Mouse (Mus musculus): Measurements from ENCODE around the gene Zc3h12c.

Gene Zc3h12c

GRCm38 (mm10) chr9:52167863-52168685 is at the start of gene Zc3h12c:
TSS of gene Zc3h12c (minus strand) at chr9:52168572.
- DNase-seq (ENCODE audit: extremely low spot score, low read depth, low spot score), result no peak

GRCm38 (mm10) chr9:52217636-52218035 is 49.3 kb upstream of the Zc3h12c start:
- DNase-seq (ENCODE audit: extremely low spot score, low read depth, low spot score), result no peak

- DNase-seq (ENCODE audit: extremely low spot score, low read depth, low spot score), result no peak
These were observed 46.9 kb upstream of the Zc3h12c start for GRCm38 (mm10) chr9:52215291-52215690.

- no peak for DNase-seq (ENCODE audit: extremely low spot score, low read depth, low spot score)
These were observed 44.0 kb upstream of the Zc3h12c start for GRCm38 (mm10) chr9:52212416-52212815.

GRCm38 (mm10) chr9:52208510-52209030 is 40.2 kb upstream of the Zc3h12c start:
- no peak for DNase-seq (ENCODE audit: extremely low spot score, low read depth, low spot score)

- no peak for DNase-seq (ENCODE audit: extremely low spot score, low read depth, low spot score)
These were observed 34.8 kb upstream of the Zc3h12c start for GRCm38 (mm10) chr9:52203189-52203588.

GRCm38 (mm10) chr9:52200271-52200670 is 31.9 kb upstream of the Zc3h12c start:
- no peak for DNase-seq (ENCODE audit: extremely low spot score, low read depth, low spot score)

GRCm38 (mm10) chr9:52195853-52196252 is 27.5 kb upstream of the Zc3h12c start:
- no peak for DNase-seq (ENCODE audit: extremely low spot score, low read depth, low spot score)

- DNase-seq (ENCODE audit: extremely low spot score, low read depth, low spot score), result no peak
These were observed 25.5 kb upstream of the Zc3h12c start for GRCm38 (mm10) chr9:52193851-52194250.

- no peak for DNase-seq (ENCODE audit: extremely low spot score, low read depth, low spot score)
These were observed 22.5 kb upstream of the Zc3h12c start for GRCm38 (mm10) chr9:52190907-52191306.

GRCm38 (mm10) chr9:52188106-52188505 is 19.7 kb upstream of the Zc3h12c start:
- no peak for DNase-seq (ENCODE audit: extremely low spot score, low read depth, low spot score)

GRCm38 (mm10) chr9:52186296-52186941 is 18.0 kb upstream of the Zc3h12c start:
- no peak for DNase-seq (ENCODE audit: extremely low spot score, low read depth, low spot score)

- DNase-seq (ENCODE audit: extremely low spot score, low read depth, low spot score), result no peak
These were observed 13.0 kb upstream of the Zc3h12c start for GRCm38 (mm10) chr9:52181419-52181818.

- DNase-seq (ENCODE audit: extremely low spot score, low read depth, low spot score), result no peak
These were observed 12.5 kb upstream of the Zc3h12c start for GRCm38 (mm10) chr9:52180851-52181250.

GRCm38 (mm10) chr9:52175257-52175859 is 7.0 kb upstream of the Zc3h12c start:
- DNase-seq (ENCODE audit: extremely low spot score, low read depth, low spot score), result no peak

- DNase-seq (ENCODE audit: extremely low spot score, low read depth, low spot score), result no peak
These were observed 6.3 kb upstream of the Zc3h12c start for GRCm38 (mm10) chr9:52174671-52175111.

- DNase-seq (ENCODE audit: extremely low spot score, low read depth, low spot score), result no peak
These were observed 5.6 kb upstream of the Zc3h12c start for GRCm38 (mm10) chr9:52173937-52174336.

- no peak for DNase-seq (ENCODE audit: extremely low spot score, low read depth, low spot score)
These were observed 4.2 kb upstream of the Zc3h12c start for GRCm38 (mm10) chr9:52172550-52172949.

GRCm38 (mm10) chr9:52170671-52171070 is 2.3 kb upstream of the Zc3h12c start:
- no peak for DNase-seq (ENCODE audit: extremely low spot score, low read depth, low spot score)

- no peak for DNase-seq (ENCODE audit: extremely low spot score, low read depth, low spot score)
These were observed 1.8 kb upstream of the Zc3h12c start for GRCm38 (mm10) chr9:52170131-52170530.

GRCm38 (mm10) chr9:52168686-52169270 is 406 bp upstream of the Zc3h12c start:
- no peak for DNase-seq (ENCODE audit: extremely low spot score, low read depth, low spot score)

Measured in hindlimb bud, embryonic 11.5 days (tissue).